Mouse (Mus musculus) brain, embryonic 14.5 days (tissue): ENCODE data around the gene Use1.

Experiments used
- CTCF ChIP-seq: fragments of 200-500 bp; IDR thresholded peaks from 2 replicates; pipeline ENCODE4 v1.5.1; 2012; ENCODE audit warnings: inconsistent platforms, mild to moderate bottlenecking, moderate library complexity, borderline replicate concordance; ENCODE audit not compliant: insufficient read depth, insufficient read length; ENCODE audit errors: extremely low read depth
- POLR2A ChIP-seq: fragments of 200-500 bp; IDR thresholded peaks from 2 replicates; pipeline ENCODE4 v1.6.1; 2012; ENCODE audit warnings: mild to moderate bottlenecking, inconsistent platforms, borderline replicate concordance; ENCODE audit not compliant: poor library complexity, insufficient read depth, insufficient read length, severe bottlenecking; ENCODE audit errors: extremely low read depth

DNA sequence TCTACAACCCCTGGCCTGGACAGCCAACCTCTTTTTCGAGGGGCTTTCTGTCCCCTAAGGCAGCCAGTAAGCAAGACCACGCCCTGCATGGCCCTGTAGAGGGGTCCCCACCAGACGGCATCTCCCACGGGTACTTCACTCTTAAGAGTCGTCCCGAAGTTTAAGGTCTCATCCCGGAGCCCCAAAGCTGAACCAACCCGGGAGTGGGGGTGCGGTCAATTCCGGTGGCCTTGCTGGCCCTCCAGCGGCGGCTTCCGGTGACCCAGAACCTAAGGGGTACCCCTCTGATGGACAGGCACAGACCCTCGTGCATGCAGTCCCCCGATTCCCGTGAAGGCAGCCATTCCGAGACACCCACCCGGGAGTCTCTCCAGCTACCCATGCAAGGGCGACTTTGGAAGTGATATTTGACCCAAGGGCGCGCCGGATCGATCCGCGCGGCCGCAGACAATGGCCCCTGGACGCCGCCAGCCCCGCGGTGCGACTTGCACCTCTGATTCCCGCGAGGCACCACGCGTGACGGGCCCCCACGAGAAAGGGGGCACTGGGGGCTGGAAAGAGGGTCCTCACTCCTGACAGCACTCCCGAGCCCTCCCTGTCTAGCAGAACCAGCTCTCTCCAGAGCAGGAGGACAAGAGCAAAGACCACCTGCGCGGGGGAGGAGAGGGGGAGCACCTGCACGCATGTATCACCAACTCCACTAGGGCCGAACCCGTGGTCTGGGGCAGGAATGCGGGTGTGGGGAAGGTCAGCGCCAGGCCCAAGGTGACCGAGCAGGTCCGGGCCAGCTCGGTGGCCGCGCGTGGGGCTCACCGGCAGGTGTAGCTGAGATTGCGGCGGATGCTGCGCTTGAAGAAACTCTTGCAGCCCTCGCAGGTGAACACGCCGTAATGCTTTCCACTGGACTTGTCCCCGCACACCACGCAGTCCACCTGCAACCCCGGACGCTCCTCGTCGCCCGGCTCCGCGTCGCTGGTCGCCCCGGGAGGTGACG, 13.8 kb downstream of the Use1 start:
- no peak for TF ChIP-seq CTCF
- TF ChIP-seq POLR2A: no peak
